Mouse (Mus musculus) left cerebral cortex, adult 18-20 months (tissue): ENCODE measurements around the gene Nckap5l. TPM values are rescaled to one million over a fixed set of nuclear protein-coding genes. Genes with fewer than 3 reads are reported as not detected.
"Not testable (repeated sequence)": the region's sequence is repeated elsewhere in the genome, so short reads cannot be mapped to it uniquely, and the experiment has no call there.

Source experiments
- DNase-seq, 2 experiments: peaks; one replicate each; pipeline ENCODE4 v3.0.0; 2021 to 2022; ENCODE audit warnings: low spot score in 2 of 2, mixed read lengths in 1 of 2
- total RNA-seq, 2 experiments: library from RNA; stranded (reverse); gene quantifications; 2 replicates each; pipeline ENCODE4 v1.2.3; 2021

Gene Nckap5l
- total RNA-seq, 2 experiments from 2014 or later: 17.0 to 19.0 TPM

DNA sequence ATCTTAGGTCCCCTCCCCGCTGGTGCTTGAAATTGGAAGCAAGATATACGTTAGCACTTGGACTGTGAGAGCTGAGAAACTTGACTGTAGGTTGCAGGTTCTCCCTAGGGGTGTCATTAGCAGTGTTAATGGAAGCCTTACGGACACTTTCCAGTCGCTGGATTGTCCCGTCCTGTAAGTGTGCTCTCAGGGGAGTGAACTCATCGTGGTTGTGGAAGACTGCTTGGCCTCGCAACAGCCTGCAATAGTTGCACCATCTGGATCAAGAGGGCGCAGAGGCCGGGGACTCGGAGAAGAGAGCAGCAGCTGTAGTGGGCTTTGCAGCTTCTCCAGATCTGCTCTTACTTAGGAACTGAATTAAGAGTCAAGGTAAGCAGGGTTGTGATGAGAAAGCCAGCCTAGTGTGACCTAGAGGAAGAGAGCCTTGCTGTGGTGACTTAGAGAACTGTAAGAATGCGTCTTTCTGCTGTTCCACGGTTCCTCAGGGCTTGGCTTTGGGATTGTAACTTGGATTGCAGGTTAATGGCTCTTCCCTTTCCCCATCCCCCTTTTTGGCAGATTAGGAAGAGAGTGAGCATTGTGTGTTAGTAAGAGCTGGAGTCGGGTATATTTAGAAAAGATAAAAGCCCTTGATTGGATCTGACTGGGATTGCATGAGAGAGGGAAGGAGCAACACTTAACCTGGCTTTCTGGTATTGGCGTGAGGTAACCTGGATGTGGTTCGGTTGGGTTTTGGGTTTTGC lies 57.9 kb downstream of the Nckap5l start:
- DNase-seq: no peak

DNA sequence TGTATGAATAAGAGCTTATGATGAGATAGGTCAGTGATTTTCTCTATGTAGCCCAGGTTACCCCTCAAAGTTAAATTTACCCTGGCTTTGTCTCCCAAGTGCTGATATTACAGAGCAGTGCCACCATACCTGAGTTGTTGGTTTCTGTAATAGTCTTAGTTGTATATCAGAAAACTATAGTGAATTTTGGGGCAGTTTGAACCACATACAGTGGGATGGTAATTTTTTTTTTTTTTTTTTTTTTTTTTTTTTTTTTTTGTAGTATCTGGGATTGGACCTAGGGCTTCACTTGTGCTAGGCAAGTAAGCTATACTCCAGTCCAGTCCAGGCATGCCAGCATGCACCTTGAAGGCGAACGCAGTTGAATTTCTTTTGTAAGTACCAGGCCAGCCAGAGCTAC lies 59.9 kb downstream of the Nckap5l start:
- no peak for DNase-seq

DNA sequence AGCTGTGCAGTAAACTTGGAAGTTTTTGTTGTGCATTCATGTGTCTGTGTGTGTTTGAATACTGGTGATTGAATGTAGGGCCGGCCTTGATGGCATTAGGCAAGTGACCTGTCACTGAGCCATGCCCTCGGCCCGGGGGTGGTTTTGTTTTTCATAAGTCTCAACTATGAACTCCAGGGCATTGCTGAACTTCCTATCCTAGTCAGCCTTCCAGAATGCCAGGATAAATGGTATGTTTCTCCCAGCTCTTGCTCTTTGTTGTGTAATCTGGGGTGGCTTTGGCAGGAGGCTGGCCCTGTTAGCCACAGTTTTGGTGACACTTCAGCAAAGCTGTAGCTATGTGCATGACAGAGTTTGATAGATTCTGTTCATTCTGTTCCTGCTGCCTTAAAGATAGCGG lies 60.7 kb downstream of the Nckap5l start:
- DNase-seq: no peak

DNA sequence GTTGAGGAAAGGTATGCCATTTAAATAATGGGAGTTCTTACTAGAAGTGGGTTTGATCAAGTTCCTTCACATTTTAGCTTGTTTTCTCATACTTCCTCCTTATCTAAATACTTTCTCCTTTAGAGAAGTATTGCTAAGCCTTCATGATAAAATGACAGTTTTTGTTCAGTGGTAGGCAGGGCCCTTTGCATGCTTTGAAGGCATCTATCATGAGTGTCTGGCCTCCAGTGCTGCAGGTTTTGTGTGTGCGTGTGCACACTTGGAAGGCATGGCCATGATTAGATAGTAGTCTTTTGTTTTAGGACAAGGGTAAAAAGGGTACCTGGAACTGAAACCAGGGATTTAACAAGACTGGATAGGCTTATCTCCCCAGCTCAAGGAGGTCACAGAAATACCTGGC lies 61.1 kb downstream of the Nckap5l start:
- DNase-seq: no peak

DNA sequence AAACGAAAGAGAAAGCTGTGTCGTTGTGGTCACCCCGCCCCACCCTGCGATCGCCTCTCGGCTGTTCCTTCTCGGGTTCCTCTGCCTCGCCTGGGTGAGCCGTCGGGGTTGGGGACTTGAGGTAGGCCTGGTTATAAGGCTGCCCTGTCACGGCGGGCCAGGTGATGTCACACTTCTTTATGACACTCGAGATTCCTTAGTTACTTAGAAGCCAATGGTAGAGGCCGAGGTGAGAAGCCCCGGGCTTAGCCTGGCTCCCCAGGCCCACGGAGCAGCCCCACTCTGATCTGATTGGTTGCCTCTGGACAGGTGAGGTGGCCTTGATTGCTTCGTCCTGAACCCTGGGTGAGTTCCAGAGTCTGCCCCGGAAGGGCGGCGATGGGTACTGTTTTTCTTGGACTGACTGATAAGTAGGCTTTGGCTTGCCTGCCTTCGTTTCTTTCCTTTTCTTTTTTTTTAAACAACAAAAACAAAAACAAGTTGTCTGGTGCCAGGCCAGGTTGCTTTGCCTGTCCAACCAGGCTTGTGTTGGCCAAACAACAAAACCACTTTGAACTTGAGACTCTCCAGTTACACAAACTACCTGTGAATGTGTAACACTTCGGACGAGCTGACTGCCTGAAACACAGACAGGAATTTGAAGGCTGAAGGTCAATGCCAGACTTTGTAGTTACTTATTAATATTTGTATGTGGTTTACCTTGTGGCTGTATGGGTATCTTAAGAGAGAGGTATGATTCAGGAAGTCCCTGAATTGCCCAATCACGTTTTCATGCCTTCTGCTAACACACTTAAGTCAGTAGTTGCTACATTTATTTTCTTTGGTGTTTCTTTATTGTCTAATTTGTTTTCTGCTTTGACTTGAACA lies 63.9 kb downstream of the Nckap5l start:
- DNase-seq: no peak

DNA sequence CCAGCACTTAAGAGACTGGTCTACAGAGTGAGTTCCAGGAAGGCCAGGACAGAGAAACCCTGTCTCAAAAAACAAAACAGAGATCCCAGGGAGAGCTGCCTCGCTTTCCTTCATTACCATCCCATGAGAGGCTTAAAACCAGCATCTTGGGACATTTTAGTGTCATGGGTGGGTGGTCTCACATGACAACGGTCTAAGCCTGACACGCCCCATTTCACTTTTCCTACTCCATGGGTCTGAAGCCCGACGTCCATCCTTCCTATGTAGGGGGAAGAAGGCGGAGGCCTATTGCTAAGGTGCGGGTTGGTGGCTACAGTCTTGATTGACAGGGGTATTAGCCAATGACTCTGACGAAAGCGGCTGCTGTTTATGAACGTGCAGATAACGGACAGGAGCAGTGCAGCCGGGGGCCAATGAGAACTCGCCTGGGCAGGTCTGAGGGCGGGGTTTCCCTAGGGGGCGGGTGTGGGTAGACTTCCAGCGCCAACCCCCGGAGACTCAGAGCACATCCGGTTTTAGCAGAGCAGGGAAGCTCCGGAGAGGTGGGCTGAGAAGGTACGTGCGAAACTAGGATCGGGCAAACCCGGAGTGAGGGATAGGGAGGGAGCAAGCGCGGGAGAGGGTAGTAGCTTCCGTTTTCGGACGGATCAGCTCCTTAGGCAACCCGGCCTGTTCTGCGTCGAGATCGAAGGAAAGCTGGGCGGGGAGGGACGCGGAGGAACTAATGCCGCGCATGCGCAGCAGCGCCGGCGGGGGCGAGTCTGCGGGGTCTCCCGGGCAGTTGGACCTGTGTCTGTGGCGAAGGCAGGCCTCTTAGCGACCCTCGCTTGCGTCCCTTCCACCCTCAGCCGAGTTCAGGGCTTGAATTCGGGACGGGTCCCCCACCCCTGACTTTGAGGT lies 64.8 kb downstream of the Nckap5l start, which contains the start of gene Tmbim6:
Gene Tmbim6 (plus strand): TSS at position 397 of the 900 bp plus-strand sequence.
- DNase-seq: peak; percentile 97 to 99

DNA sequence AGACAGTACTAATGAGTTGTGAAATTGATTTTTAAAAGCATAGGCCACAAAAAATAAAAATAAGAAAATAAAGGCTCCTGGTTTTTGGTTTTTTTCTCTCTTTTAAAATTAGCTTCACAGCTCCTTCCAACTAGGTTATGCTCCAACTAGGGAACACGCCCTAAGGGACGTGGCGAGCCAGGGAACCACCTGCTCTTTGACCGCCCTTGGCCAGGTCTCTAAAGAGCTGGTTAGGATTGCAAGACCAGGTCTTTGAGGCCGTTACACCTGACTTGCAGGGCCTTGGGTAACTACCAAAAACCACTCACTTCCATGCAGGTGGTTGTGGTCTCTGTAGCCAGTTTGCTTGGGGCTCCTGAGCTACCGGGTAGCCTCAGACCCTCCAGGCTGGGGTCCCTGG lies 65.6 kb downstream of the Nckap5l start:
- no peak for DNase-seq

DNA sequence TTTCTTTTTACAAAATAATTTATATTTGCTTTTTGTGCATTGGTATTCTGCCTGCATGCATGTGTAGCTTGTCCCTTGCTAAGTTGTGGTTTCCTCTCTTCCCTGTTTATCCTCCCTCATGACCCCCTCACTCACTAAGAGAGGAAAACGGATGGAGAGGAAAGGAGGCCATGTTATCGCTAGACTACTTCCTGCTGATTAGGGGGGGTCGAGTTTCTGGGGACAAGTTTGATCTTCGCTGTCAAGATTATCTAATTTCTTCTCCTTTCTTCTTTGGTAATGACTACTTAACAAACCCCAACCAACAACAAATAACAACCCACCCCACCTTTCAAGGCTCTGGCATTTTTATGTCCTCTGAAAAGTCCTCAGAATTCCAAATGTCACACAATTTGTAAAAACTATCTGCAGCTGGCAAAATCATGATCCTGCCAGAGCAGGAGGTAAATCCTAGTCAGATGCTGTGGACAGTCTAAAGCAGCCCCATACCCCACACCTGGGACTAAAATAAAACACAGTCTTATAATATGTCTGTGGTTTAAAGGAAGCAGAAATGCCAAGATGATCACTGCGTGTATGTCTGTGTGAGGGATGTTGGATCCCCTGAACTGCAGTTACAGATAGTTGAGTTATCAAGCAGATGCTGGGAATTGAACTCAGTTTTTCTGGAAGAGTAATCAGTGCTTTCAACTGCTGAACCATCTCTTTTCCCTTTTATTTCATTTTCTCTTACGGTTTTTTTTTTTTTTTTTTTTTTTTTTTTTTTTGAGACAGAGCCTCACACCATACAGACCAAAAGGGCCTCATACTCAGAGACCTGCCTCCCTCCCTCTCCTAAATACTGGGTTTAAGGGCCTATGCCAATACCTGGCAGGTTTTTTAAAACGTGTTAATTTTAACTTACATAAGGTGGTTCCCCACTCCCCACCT lies 66.8 kb downstream of the Nckap5l start:
- no peak for DNase-seq

DNA sequence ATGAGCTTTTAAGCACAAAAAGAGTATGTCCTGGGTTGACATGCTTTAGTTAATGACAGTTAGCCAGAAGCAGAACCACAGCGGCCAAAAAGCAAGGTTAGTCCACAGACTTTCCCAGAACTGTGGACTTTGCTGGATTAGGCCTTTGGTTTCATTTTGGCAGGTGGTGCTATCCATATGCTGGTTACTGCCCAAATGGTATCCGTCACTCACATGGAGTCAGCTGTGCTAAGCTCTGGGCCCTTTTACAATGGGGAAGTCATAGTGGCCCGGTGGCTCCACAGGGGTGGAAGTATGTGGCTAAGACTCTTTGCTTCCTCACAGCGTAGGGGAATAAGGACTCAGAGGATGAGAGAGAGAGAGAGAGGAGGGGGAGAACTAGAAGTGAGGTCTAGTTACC lies 69.6 kb downstream of the Nckap5l start:
- no peak for DNase-seq

DNA sequence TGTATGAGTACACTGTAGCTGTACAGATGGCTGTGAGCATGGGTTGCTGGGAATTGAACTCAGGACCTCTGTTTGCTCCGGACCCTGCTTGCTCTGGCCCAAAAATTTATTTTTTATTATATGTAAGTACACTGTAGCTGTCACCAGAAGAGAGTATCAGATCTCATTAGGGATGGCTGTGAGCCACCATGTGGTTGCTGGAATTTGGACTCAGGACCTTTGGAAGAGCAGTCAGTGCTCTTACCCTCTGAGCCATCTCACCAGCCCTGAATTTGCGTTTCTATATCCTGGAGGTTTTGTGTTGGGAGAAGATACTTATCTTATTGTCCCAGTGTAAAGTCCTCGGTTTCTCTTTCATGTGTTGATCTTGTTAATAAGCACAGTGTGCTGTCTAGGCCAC lies 70.8 kb downstream of the Nckap5l start:
- DNase-seq: no peak

DNA sequence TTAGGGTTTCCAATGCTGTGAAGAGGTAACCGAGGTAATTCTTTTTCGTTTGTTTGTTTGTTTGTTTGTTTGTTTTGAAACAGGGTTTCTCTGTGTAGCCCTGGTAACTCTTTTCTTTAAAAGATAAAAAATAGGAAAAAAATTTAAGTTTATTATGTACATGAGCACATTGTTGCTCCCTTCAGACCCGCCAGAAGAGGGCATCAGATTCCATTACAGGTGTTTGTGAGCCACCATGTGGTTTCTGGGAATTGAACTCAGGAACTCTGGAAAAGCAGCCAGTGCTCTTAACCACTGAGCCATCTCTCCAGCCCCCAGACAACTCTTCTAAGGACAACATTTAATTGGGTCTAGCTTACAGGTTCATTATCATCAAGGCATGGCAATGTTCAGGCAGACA lies 71.4 kb downstream of the Nckap5l start:
- DNase-seq: not testable (repeated sequence)

DNA sequence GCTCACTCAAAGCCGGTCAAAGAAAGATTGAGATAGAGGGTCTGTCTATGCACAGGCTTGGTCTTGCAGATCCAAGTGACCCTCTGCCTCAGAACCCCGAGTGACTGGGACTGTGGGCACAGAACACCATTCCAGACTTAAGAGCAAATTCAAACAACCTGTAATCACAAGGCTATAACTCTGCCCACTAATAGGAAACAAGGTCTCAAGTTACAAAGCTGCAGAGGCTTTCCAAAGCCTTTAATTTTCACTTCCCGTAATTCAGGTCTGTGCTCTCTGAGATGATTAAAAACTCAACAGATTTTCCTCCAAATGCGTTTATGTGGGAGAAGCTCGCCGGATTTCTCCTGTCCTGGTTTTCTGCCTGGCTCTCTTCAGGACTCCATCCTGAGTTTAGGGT lies 73.5 kb downstream of the Nckap5l start:
- DNase-seq: no peak

DNA sequence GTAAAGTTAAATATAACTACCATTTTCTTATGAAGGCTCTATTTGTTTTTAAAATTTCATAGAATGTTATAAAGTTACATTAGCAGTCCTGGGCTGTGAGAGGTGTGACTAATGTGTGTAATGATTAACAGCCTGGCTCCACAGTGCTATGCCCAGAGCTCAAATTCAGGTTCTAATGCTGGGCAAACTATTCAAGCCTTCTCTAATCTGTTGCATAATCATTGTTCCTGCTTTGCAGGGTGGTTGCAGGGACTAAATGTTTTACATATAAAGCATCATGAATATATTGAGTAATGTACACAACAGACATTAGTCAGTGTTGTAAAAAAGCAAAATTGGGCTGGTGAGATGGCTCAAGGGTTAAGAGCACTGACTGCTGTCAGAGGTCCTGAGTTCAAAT lies 74.7 kb downstream of the Nckap5l start:
- DNase-seq: no peak

DNA sequence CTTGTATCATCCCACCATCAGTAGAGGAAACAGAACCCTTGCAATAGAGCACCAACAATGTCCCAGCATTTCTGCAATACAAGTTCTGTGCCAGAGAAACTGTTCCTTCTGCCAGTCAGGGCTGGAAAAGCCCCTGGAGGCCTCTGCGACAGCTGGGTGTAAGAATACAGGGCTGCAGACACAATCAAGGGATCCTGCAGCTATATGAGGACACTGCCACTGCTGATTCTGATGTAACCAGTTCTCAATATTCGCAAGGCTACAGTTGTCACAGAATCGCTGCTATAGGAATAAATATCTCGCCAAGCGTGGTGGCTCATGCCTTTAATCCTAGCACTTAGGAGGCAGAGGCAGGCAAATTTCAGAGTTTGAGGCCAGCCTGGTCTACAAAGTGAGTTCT lies 81.3 kb downstream of the Nckap5l start:
- DNase-seq: no peak

DNA sequence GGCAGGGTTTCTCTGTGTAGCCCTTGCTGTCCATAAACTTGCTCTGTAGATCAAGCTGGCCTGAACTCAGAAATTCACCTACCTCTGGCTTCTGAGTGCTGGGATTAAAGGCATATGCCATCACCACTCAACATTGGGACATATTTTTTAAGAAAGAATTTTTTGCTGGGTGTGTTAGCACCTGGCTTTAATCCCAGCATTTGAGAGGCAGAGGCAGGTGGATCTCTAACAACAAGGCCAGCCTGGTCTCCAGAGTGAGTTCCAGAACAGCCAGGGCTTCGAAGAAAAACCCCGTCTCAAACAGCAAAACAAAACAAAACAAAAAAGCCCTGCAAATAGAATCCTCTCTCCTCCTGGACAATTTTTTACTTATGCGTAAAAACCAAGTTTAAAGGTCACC lies 82.0 kb downstream of the Nckap5l start:
- no peak for DNase-seq

DNA sequence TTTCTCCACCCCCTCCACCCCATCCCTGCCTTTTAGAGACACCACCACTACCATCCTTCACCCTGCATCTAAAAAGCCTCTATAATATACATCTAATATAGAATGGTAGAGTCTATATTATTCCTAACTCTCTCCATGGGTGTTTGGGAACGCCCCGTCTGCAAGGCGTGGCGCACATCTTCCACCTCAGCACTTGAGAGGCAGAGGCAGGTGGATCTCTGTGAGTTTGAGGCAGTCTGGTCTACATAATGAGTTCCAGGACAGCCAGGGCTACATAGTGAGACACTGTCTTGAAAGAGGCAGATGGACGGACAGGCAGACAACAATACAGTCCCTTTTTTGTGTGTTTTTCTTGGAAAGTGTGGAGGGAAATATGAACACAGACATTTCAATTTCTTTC lies 82.5 kb downstream of the Nckap5l start:
- no peak for DNase-seq

DNA sequence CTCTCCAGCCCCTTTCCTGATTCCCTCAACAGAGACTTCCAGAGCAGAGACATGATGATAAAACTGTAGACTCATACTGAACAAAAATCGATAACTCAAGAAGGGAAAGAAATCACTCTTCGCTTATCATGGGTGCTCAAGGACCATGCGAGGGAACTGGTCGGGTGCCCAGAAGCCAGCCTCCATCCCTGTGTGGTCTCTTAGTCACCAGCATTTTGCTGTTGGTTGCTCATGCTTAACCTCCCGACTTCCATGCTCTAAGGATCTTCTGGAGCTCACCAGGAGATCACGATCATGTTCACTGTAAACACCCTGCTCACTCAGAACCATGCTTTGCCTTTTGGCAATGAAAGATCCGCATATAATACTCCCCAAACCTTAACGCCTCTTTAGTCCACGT lies 84.8 kb downstream of the Nckap5l start:
- DNase-seq: no peak
